Mouse (Mus musculus): ENCODE measurements at regions not wholly inside any gene's neighbourhood (a gene's known extent, or its start where the extent isn't known, plus 50 kb on each side); places are given as distances from the start of the nearest gene placed in this dataset.

GRCm38 (mm10) chr12:54309219-54309618 lies 105.6 kb upstream of the Egln3 start:
- no peak for DNase-seq (ENCODE audit: low spot score)
- Histone ChIP-seq H3K36me3 (ENCODE audit: insufficient read depth, low read length) (no peaks in the 10 kb centered on the region), H3K27me3 (ENCODE audit: insufficient read depth, low read length) (no peaks in the 10 kb centered on the region), H3K9me3 (replicated peaks; ENCODE audit: low read length) (no peaks in the 10 kb centered on the region), H3K4me3 (replicated peaks; ENCODE audit: low read depth, low read length) (no peak overlapping the region), H3K9ac (ENCODE audit: low read depth, low read length) (no peak overlapping the region), H3K4me2 (ENCODE audit: low read length) (no peak overlapping the region), H3K27ac (no peak overlapping the region), H3K4me1 (replicated peaks; ENCODE audit: insufficient read depth, low read length) (peaks cover 8% of the 10 kb centered on the region)
- ATAC-seq (replicated peaks; ENCODE audit: low FRiP score, low read depth), result no peak
- no peak for TF ChIP-seq CTCF (IDR thresholded peaks at IDR 0.05; ENCODE audit: low read depth)
- WGBS, result 84% methylated on average over 6 of the region's 6 CpGs

GRCm38 (mm10) chr12:54305135-54305630 lies 101.5 kb upstream of the Egln3 start:
- Histone ChIP-seq H3K9me3 (replicated peaks; ENCODE audit: low read length) (no peaks in the 10 kb centered on the region), H3K27me3 (ENCODE audit: insufficient read depth, low read length) (no peaks in the 10 kb centered on the region), H3K4me3 (replicated peaks; ENCODE audit: low read depth, low read length) (no peak overlapping the region), H3K9ac (ENCODE audit: low read depth, low read length) (no peak overlapping the region), H3K4me2 (ENCODE audit: low read length) (no peak overlapping the region), H3K4me1 (replicated peaks; ENCODE audit: insufficient read depth, low read length) (no peaks in the 10 kb centered on the region), H3K36me3 (ENCODE audit: insufficient read depth, low read length) (no peaks in the 10 kb centered on the region), H3K27ac (no peak overlapping the region)
- no peak for TF ChIP-seq CTCF (IDR thresholded peaks at IDR 0.05; ENCODE audit: low read depth)
- 89% methylated on average over 9 of the region's 9 CpGs for WGBS
- DNase-seq (ENCODE audit: low spot score) (no peak), ATAC-seq (replicated peaks; ENCODE audit: low FRiP score, low read depth) (no peak)

GRCm38 (mm10) chr12:54303746-54304145 lies 100.1 kb upstream of the Egln3 start:
- no peak overlapping the region for H3K9ac ChIP-seq (ENCODE audit: low read depth, low read length)
- H3K36me3 ChIP-seq (ENCODE audit: insufficient read depth, low read length), result no peaks in the 10 kb centered on the region
- no peaks in the 10 kb centered on the region for H3K27me3 ChIP-seq (ENCODE audit: insufficient read depth, low read length)
- no peaks in the 10 kb centered on the region for H3K9me3 ChIP-seq (replicated peaks; ENCODE audit: low read length)
- WGBS, result 86% methylated on average over 8 of the region's 8 CpGs
- DNase-seq (ENCODE audit: low spot score) (no peak), ATAC-seq (replicated peaks; ENCODE audit: low FRiP score, low read depth) (no peak)
- H3K4me1 ChIP-seq (replicated peaks; ENCODE audit: insufficient read depth, low read length), result no peaks in the 10 kb centered on the region
- H3K27ac ChIP-seq, result no peak overlapping the region
- no peak overlapping the region for H3K4me2 ChIP-seq (ENCODE audit: low read length)
- H3K4me3 ChIP-seq (replicated peaks; ENCODE audit: low read depth, low read length), result no peak overlapping the region
- no peak for TF ChIP-seq CTCF (IDR thresholded peaks at IDR 0.05; ENCODE audit: low read depth)

- H3K27me3 ChIP-seq (ENCODE audit: insufficient read depth, low read length), result no peaks in the 10 kb centered on the region
- no peak overlapping the region for H3K27ac ChIP-seq
- TF ChIP-seq CTCF (IDR thresholded peaks at IDR 0.05; ENCODE audit: low read depth), result no peak
- no peak overlapping the region for H3K4me2 ChIP-seq (ENCODE audit: low read length)
- no peak overlapping the region for H3K4me3 ChIP-seq (replicated peaks; ENCODE audit: low read depth, low read length)
- WGBS, result 76% methylated on average over 5 of the region's 5 CpGs
- no peak overlapping the region for H3K9ac ChIP-seq (ENCODE audit: low read depth, low read length)
- H3K36me3 ChIP-seq (ENCODE audit: insufficient read depth, low read length), result no peaks in the 10 kb centered on the region
- ATAC-seq (replicated peaks; ENCODE audit: low FRiP score, low read depth), result no peak
- no peaks in the 10 kb centered on the region for H3K9me3 ChIP-seq (replicated peaks; ENCODE audit: low read length)
- no peak for DNase-seq (ENCODE audit: low spot score)
- H3K4me1 ChIP-seq (replicated peaks; ENCODE audit: insufficient read depth, low read length), result no peaks in the 10 kb centered on the region
Measured at GRCm38 (mm10) chr12:54299506-54299905, 95.8 kb upstream of the Egln3 start.

GRCm38 (mm10) chr12:54293248-54293647 lies 89.6 kb upstream of the Egln3 start:
- Histone ChIP-seq H3K36me3 (ENCODE audit: insufficient read depth, low read length) (no peaks in the 10 kb centered on the region), H3K4me3 (replicated peaks; ENCODE audit: low read depth, low read length) (no peak overlapping the region), H3K4me2 (ENCODE audit: low read length) (no peak overlapping the region), H3K27ac (no peak overlapping the region), H3K9me3 (replicated peaks; ENCODE audit: low read length) (no peaks in the 10 kb centered on the region), H3K9ac (ENCODE audit: low read depth, low read length) (no peak overlapping the region), H3K27me3 (ENCODE audit: insufficient read depth, low read length) (no peaks in the 10 kb centered on the region), H3K4me1 (replicated peaks; ENCODE audit: insufficient read depth, low read length) (0 out of 2 replicates have a peak, but pooled peaks cover 1% of the 10 kb centered on the region)
- TF ChIP-seq CTCF (IDR thresholded peaks at IDR 0.05; ENCODE audit: low read depth), result no peak
- ATAC-seq (replicated peaks; ENCODE audit: low FRiP score, low read depth), result no peak
- 45% methylated on average over 2 of the region's 2 CpGs for WGBS
- peak; percentile 3 for DNase-seq (ENCODE audit: low spot score)

- no peak overlapping the region for H3K9ac ChIP-seq (ENCODE audit: low read depth, low read length)
- ATAC-seq (replicated peaks; ENCODE audit: low FRiP score, low read depth) (no peak), DNase-seq (ENCODE audit: low spot score) (no peak)
- no peak overlapping the region for H3K27ac ChIP-seq
- H3K4me1 ChIP-seq (replicated peaks; ENCODE audit: insufficient read depth, low read length), result 0 out of 2 replicates have a peak, but pooled peaks cover 6% of the 10 kb centered on the region
- H3K36me3 ChIP-seq (ENCODE audit: insufficient read depth, low read length), result no peaks in the 10 kb centered on the region
- H3K27me3 ChIP-seq (ENCODE audit: insufficient read depth, low read length), result no peaks in the 10 kb centered on the region
- TF ChIP-seq CTCF (IDR thresholded peaks at IDR 0.05; ENCODE audit: low read depth), result no peak
- no peak overlapping the region for H3K4me3 ChIP-seq (replicated peaks; ENCODE audit: low read depth, low read length)
- no peaks in the 10 kb centered on the region for H3K9me3 ChIP-seq (replicated peaks; ENCODE audit: low read length)
- no peak overlapping the region for H3K4me2 ChIP-seq (ENCODE audit: low read length)
- WGBS, result 73% methylated on average over 2 of the region's 2 CpGs
Measured at GRCm38 (mm10) chr12:54290311-54290710, 86.7 kb upstream of the Egln3 start.

GRCm38 (mm10) chr12:54288747-54289146 lies 85.1 kb upstream of the Egln3 start:
- no peak for TF ChIP-seq CTCF (IDR thresholded peaks at IDR 0.05; ENCODE audit: low read depth)
- Histone ChIP-seq H3K27me3 (ENCODE audit: insufficient read depth, low read length) (no peaks in the 10 kb centered on the region), H3K9ac (ENCODE audit: low read depth, low read length) (no peak overlapping the region), H3K9me3 (replicated peaks; ENCODE audit: low read length) (no peaks in the 10 kb centered on the region), H3K27ac (no peak overlapping the region), H3K4me3 (replicated peaks; ENCODE audit: low read depth, low read length) (no peak overlapping the region), H3K36me3 (ENCODE audit: insufficient read depth, low read length) (no peaks in the 10 kb centered on the region), H3K4me1 (replicated peaks; ENCODE audit: insufficient read depth, low read length) (0 out of 2 replicates have a peak, but pooled peaks cover 6% of the 10 kb centered on the region), H3K4me2 (ENCODE audit: low read length) (no peak overlapping the region)
- ATAC-seq (replicated peaks; ENCODE audit: low FRiP score, low read depth) (no peak), DNase-seq (ENCODE audit: low spot score) (no peak)
- 83% methylated on average over 4 of the region's 4 CpGs for WGBS
